Mouse (Mus musculus) brain, embryonic 14.5 days (tissue): ENCODE results near the gene Prickle2.

Experiments
- CTCF ChIP-seq: fragments of 200-500 bp; IDR thresholded peaks from 2 replicates; pipeline ENCODE4 v1.5.1; 2012; ENCODE audit warnings: inconsistent platforms, mild to moderate bottlenecking, moderate library complexity, borderline replicate concordance; ENCODE audit not compliant: insufficient read depth, insufficient read length; ENCODE audit errors: extremely low read depth
- POLR2A ChIP-seq: fragments of 200-500 bp; IDR thresholded peaks from 2 replicates; pipeline ENCODE4 v1.6.1; 2012; ENCODE audit warnings: mild to moderate bottlenecking, inconsistent platforms, borderline replicate concordance; ENCODE audit not compliant: poor library complexity, insufficient read depth, insufficient read length, severe bottlenecking; ENCODE audit errors: extremely low read depth

GRCm38 (mm10) chr6:92572139-92572538, 133.8 kb downstream of the Prickle2 start:
- no peak for TF ChIP-seq CTCF
- no peak for TF ChIP-seq POLR2A
